Mouse (Mus musculus) thymus, adult 2 months (tissue): ENCODE results near the gene Swsap1. TPM values are rescaled to one million over a fixed set of nuclear protein-coding genes. Genes with fewer than 3 reads are reported as not detected.

Source experiments
- DNase-seq: peaks from one replicate; pipeline ENCODE4 v3.0.0; 2021
- H3K27ac ChIP-seq: fragments of 200-500 bp; 2 replicates; pipeline ENCODE4 v1.5.1; 2012; ENCODE audit warnings: low read length, control low read depth; ENCODE audit not compliant: control insufficient read depth, insufficient read depth
- H3K27me3 ChIP-seq: fragments of 200-500 bp; 2 replicates; pipeline ENCODE4 v1.6.1; 2012; ENCODE audit warnings: mild to moderate bottlenecking, low read length, moderate library complexity, mixed read lengths; ENCODE audit not compliant: control insufficient read depth, insufficient read depth
- H3K36me3 ChIP-seq: fragments of 200-500 bp; 2 replicates; pipeline ENCODE4 v1.6.1; 2012; ENCODE audit warnings: mild to moderate bottlenecking, low read length, moderate library complexity; ENCODE audit not compliant: control insufficient read depth, insufficient read depth
- H3K4me1 ChIP-seq: fragments of 200-500 bp; replicated peaks from 2 replicates; pipeline ENCODE4 v1.6.1; 2012; ENCODE audit warnings: low read length; ENCODE audit not compliant: control insufficient read depth, insufficient read depth
- H3K4me3 ChIP-seq: fragments of 200-500 bp; 2 replicates; pipeline ENCODE4 v1.5.1; 2012; ENCODE audit warnings: mild to moderate bottlenecking, low read length, control low read depth, moderate library complexity; ENCODE audit not compliant: control insufficient read depth, insufficient read depth
- CTCF ChIP-seq: fragments of 200-500 bp; IDR thresholded peaks from 2 replicates; pipeline ENCODE4 v1.5.1; 2012; ENCODE audit warnings: mild to moderate bottlenecking, control low read depth, low read length, moderate library complexity, borderline replicate concordance; ENCODE audit not compliant: control insufficient read depth, poor library complexity, insufficient read depth; ENCODE audit errors: extremely low read depth
- POLR2A ChIP-seq: fragments of 200-500 bp; IDR thresholded peaks from 2 replicates; pipeline ENCODE4 v1.6.1; 2012; ENCODE audit warnings: mild to moderate bottlenecking, low read length, control low read depth, moderate library complexity; ENCODE audit not compliant: control insufficient read depth, poor library complexity, insufficient read depth; ENCODE audit errors: extremely low read depth
- WGBS: fragments of 180-500 bp; shearing (Covaris S2); methylation state at CpG from one replicate; pipeline ENCODE4 v1.1.7; 2018; 5-methylcytosine and 5-hydroxymethylcytosine counted together
- polyA plus RNA-seq: library from polyadenylated mRNA; depleted of rRNA; stranded (reverse); fragments of >200 nt; gene quantifications from 2 replicates; pipeline ENCODE4 v1.2.3, GENCODE M21; 2012

The Swsap1 gene
- polyA plus RNA-seq, 1 experiment = 6.7 TPM

DNA sequence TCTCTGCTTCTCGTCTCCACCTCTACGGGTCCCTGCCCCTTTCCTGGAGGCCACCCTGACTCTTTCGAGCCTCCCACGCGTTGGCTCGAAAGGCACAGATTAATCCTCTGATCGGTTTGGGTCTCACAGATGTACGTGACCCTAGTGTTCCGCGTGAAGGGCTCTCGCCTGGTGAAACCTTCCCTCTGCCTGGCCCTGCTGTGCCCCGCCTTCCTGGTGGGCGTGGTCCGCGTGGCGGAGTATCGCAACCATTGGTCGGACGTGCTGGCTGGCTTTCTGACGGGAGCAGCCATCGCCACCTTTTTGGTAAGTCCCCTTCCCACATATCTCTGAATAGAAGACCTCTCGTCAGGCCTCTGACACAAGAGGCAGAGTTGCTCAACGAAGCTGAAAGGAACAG, 11.3 kb upstream of the Swsap1 start:
- no peak overlapping the region for H3K4me3 ChIP-seq
- WGBS = 63% methylated on average over 23 of the region's 23 CpGs
- TF ChIP-seq CTCF = no peak
- peaks cover 2% of the 10 kb centered on the region; the same call in 1 of the 2 replicates for H3K27me3 ChIP-seq
- H3K36me3 ChIP-seq = no peaks in the 10 kb centered on the region
- peaks cover 6% of the 10 kb centered on the region; the same call in 1 of the 2 replicates for H3K4me1 ChIP-seq
- H3K27ac ChIP-seq = no peak overlapping the region
- DNase-seq = no peak

DNA sequence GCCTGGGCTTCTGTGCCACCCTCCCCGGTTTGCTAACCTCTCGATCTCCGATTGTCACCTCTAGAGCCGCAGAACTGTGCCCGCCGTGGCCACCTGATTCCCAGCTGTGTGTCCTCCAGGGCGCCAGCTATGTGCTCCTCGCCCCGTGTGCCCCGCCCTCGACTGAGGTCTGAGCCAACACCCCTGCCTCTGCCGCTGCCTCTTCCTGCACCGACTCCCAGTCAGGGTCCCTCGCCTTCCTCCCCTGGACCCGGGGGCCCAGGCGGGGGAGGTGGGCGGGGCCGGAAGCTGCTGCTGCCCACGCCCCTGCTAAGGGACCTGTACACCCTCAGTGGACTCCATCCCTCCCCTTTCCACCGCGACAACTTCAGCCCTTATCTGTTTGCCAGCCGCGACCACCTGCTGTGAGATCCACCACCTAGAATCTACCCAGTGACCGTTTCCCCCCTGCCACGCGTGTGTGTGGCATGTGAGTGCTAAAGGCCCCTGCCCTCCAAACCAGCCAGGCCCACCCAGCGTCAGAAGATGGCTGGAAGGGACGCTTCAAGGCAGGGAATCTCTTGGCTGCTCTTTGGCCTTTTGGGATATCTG, 7.9 kb upstream of the Swsap1 start:
- 3% methylated on average over 28 of the region's 28 CpGs for WGBS
- peaks cover 6% of the 10 kb centered on the region; the same call in 1 of the 2 replicates for H3K4me1 ChIP-seq
- peaks cover 2% of the 10 kb centered on the region; the same call in 1 of the 2 replicates for H3K27me3 ChIP-seq
- no peak for TF ChIP-seq POLR2A
- no peak for TF ChIP-seq CTCF
- H3K4me3 ChIP-seq = no peak overlapping the region
- DNase-seq = no peak
- no peaks in the 10 kb centered on the region for H3K36me3 ChIP-seq
- H3K27ac ChIP-seq = no peak overlapping the region

DNA sequence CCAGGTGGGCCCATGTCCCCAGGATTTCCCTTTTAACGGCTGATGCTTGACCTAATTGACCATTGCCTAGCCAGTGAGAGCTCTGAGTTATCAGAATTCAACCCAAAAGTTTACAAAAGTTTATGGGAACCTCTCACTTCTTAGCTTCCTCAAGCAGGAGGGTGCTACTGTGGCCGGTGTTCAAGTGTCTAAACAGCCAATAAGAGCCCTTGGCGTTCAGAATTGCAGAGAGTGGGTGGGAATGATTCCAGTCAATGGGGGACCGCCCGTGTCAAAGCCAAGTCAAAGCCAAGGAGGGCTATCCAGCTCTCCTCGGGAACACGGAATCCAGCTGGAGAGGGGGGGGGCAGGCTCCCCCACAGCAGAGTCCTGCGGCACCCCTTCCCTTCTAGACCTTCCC, 7.4 kb upstream of the Swsap1 start:
- Histone ChIP-seq H3K36me3 (no peaks in the 10 kb centered on the region), H3K4me3 (no peak overlapping the region), H3K27me3 (peaks cover 2% of the 10 kb centered on the region; the same call in 1 of the 2 replicates), H3K4me1 (peaks cover 6% of the 10 kb centered on the region; the same call in 1 of the 2 replicates), H3K27ac (no peak overlapping the region)
- 54% methylated on average over 8 of the region's 8 CpGs for WGBS
- no peak for DNase-seq
- no peak for TF ChIP-seq CTCF
- no peak for TF ChIP-seq POLR2A

DNA sequence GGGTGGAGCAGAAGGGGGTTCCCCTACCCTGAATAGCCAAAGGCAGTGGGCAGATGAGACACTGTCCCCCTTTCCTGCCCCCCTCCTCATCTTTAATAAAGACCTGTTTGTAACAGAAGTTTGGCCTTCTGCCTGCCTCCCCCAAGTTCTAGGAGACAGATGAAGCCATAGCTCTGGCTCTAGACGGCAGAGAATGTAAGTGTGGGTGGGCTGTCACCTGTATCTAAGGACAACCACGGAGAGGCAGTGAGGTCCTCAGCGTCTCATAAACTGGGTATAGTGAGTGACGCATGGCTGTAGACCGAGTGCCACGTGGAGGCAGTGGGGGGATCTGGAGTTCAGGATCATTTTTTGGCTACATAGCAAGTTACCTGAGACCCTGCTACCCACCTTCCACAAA, 6.8 kb upstream of the Swsap1 start:
- TF ChIP-seq CTCF (no peak), POLR2A (no peak)
- no peak for DNase-seq
- Histone ChIP-seq H3K4me3 (no peak overlapping the region), H3K4me1 (peaks cover 6% of the 10 kb centered on the region; the same call in 1 of the 2 replicates), H3K36me3 (no peaks in the 10 kb centered on the region), H3K27me3 (peaks cover 2% of the 10 kb centered on the region; the same call in 1 of the 2 replicates), H3K27ac (no peak overlapping the region)
- 70% methylated on average over 6 of the region's 6 CpGs for WGBS

DNA sequence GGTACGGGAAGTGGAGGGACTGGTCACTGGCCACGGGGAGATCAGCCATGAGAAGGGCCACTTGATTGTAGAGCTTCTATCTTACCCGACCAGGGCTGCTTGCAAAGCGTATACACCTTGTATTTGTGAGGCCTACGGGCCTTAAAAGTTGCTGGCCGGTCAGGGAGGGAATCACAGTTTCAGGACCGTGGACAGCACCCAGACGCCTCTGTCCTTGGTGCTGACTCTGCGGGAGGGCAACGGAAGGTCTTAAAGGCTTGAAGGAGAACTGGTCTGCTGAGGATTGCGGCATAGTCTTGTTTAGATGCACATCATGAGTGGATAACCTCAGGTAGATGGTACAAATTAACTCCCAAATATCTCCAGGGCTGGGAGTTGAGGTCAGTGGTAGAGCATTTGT, 5.2 kb upstream of the Swsap1 start:
- no peak for TF ChIP-seq CTCF
- H3K27ac ChIP-seq = no peak overlapping the region
- H3K27me3 ChIP-seq = peaks cover 2% of the 10 kb centered on the region; the same call in 1 of the 2 replicates
- DNase-seq = peak; percentile 69
- no peaks in the 10 kb centered on the region for H3K36me3 ChIP-seq
- 17% methylated on average over 11 of the region's 11 CpGs for WGBS
- H3K4me1 ChIP-seq = peaks cover 6% of the 10 kb centered on the region; the same call in 1 of the 2 replicates
- no peak overlapping the region for H3K4me3 ChIP-seq

DNA sequence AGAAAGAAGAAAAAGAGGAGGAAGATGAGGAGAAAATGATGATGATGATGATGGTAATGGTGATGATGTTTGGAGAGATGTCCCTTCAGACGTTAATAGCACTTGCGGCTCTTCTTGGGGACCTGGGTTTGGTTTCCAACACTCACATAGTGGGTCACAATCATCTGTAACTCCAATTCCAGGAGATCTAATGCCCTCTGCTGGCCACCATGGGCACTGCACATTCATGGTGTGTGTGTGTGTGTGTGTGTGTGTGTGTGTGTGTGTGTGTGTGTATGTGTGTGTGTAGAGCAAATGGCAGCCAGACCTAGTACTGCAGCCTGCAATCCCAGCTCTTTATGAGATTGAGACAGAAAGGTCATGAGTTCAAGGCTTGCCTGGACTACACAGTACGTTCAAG, 3.6 kb upstream of the Swsap1 start:
- no peak for DNase-seq
- Histone ChIP-seq H3K27ac (no peak overlapping the region), H3K27me3 (peaks cover 2% of the 10 kb centered on the region; the same call in 1 of the 2 replicates), H3K36me3 (no peaks in the 10 kb centered on the region), H3K4me3 (no peak overlapping the region), H3K4me1 (peaks cover 9% of the 10 kb centered on the region; the same call in 1 of the 2 replicates)
- WGBS = 89% methylated on average over 3 of the region's 3 CpGs
- TF ChIP-seq CTCF (no peak), POLR2A (no peak)

DNA sequence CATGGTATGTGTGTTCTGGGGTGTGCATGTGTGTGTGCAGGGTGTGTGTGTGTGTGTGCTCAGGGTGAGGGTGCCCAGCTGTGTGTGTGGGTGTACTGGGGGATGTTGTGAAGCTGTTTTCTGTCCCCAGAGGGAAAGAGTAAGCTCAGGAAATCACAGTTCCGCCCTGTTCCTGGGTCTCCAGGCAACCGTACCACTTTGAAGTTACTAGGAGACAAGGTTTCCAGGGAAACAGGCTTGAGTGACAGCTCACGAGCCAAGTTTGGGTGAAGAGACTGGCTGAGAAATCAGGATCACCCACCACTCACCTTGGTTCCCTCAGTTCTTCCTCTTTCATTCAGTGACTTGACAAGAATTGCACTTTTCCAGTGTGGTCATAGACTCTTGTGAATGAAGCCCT, 2.0 kb upstream of the Swsap1 start:
- H3K36me3 ChIP-seq = no peaks in the 10 kb centered on the region
- TF ChIP-seq POLR2A (no peak), CTCF (no peak)
- H3K4me1 ChIP-seq = 0 out of 2 replicates have a peak, but pooled peaks cover 3% of the 10 kb centered on the region
- H3K27ac ChIP-seq = no peak overlapping the region
- no peak overlapping the region for H3K4me3 ChIP-seq
- H3K27me3 ChIP-seq = no peaks in the 10 kb centered on the region
- WGBS = 22% methylated on average over 3 of the region's 3 CpGs
- DNase-seq = no peak
